Mouse (Mus musculus): Measurements from ENCODE around the gene Lefty2. TPM values are rescaled to one million over a fixed set of nuclear protein-coding genes. Genes with fewer than 3 reads are reported as not detected.

Gene Lefty2
- 0.13 TPM for polyA plus RNA-seq (2014; fragmentation: Illumina TruSeq; extraction: RNeasy Lipid Tissue Mini Kit (QIAGEN cat#74804); ENCODE audit: low read depth, low replicate concordance)

GRCm38 (mm10) chr1:180892808-180893207 is at the start of gene Lefty2:
Gene Lefty2, plus strand, starts transcription at chr1:180893108.

GRCm38 (mm10) chr1:180850316-180851270 is 42.3 kb upstream of the Lefty2 start, which contains the start of gene Sde2:
Gene Sde2, plus strand, starts transcription at chr1:180851127.

GRCm38 (mm10) chr1:180904039-180904814 is 11.3 kb downstream of the Lefty2 start, which contains the start of gene Pycr2:
Gene Pycr2, plus strand, starts transcription at chr1:180904293.

GRCm38 (mm10) chr1:180934467-180935419 is 41.8 kb downstream of the Lefty2 start, which contains the start of gene Lefty1:
Gene Lefty1, plus strand, starts transcription at chr1:180935022.

GRCm38 (mm10) chr1:180942166-180943031 is 49.5 kb downstream of the Lefty2 start, which contains the start of gene Tmem63a:
Gene Tmem63a, plus strand, starts transcription at chr1:180942344.

Other genes with a start within 250 kb of the Lefty2 start
- not detected for gene Mixl1, start 196.1 kb upstream of the Lefty2 start, polyA plus RNA-seq (2014; fragmentation: Illumina TruSeq; extraction: RNeasy Lipid Tissue Mini Kit (QIAGEN cat#74804); ENCODE audit: low read depth, low replicate concordance)
- gene Acbd3, start 167.1 kb upstream of the Lefty2 start, polyA plus RNA-seq (2014; fragmentation: Illumina TruSeq; extraction: RNeasy Lipid Tissue Mini Kit (QIAGEN cat#74804); ENCODE audit: low read depth, low replicate concordance) = 47.7 TPM
- gene H3f3a, start 79.2 kb upstream of the Lefty2 start, polyA plus RNA-seq (2014; fragmentation: Illumina TruSeq; extraction: RNeasy Lipid Tissue Mini Kit (QIAGEN cat#74804); ENCODE audit: low read depth, low replicate concordance) = 861 TPM
- gene Sde2, start 42.0 kb upstream of the Lefty2 start, polyA plus RNA-seq (2014; fragmentation: Illumina TruSeq; extraction: RNeasy Lipid Tissue Mini Kit (QIAGEN cat#74804); ENCODE audit: low read depth, low replicate concordance) = 12.2 TPM
- 0.36 TPM for gene Pycr2, start 11.2 kb downstream of the Lefty2 start, polyA plus RNA-seq (2014; fragmentation: Illumina TruSeq; extraction: RNeasy Lipid Tissue Mini Kit (QIAGEN cat#74804); ENCODE audit: low read depth, low replicate concordance)
- 0.13 TPM for gene Lefty1, start 41.9 kb downstream of the Lefty2 start, polyA plus RNA-seq (2014; fragmentation: Illumina TruSeq; extraction: RNeasy Lipid Tissue Mini Kit (QIAGEN cat#74804); ENCODE audit: low read depth, low replicate concordance)
- 0.78 TPM for gene Tmem63a, start 49.2 kb downstream of the Lefty2 start, polyA plus RNA-seq (2014; fragmentation: Illumina TruSeq; extraction: RNeasy Lipid Tissue Mini Kit (QIAGEN cat#74804); ENCODE audit: low read depth, low replicate concordance)
- gene Ephx1, start 127.8 kb downstream of the Lefty2 start, polyA plus RNA-seq (2014; fragmentation: Illumina TruSeq; extraction: RNeasy Lipid Tissue Mini Kit (QIAGEN cat#74804); ENCODE audit: low read depth, low replicate concordance) = 43.8 TPM
- not detected for gene 9130409I23Rik, start 158.1 kb downstream of the Lefty2 start, polyA plus RNA-seq (2014; fragmentation: Illumina TruSeq; extraction: RNeasy Lipid Tissue Mini Kit (QIAGEN cat#74804); ENCODE audit: low read depth, low replicate concordance)